Mouse (Mus musculus) forebrain, embryonic 11.5 days (tissue): ENCODE measurements around the gene Dph1. TPM values are rescaled to one million over a fixed set of nuclear protein-coding genes. Genes with fewer than 3 reads are reported as not detected.
A peak's percentile ranks its signal among the peaks of the same experiment; 100 is the strongest.
"Not testable (repeated sequence)": the region's sequence is repeated elsewhere in the genome, so short reads cannot be mapped to it uniquely, and the experiment has no call there.

Experiments
- ATAC-seq: fragments of 200-750 bp; cut with Nextera tagmentation; replicated peaks from 2 replicates; pipeline ENCODE4 v1.8.0; 2017; ENCODE audit warnings: moderate TSS enrichment; ENCODE audit not compliant: low FRiP score
- DNase-seq: peaks from one replicate; pipeline ENCODE4 v3.0.0-alpha.2; 2017; ENCODE audit warnings: low spot score
- H3K27ac ChIP-seq: fragments of 300-500 bp; sonication (generic); 2 replicates; pipeline ENCODE4 v1.5.1; 2014; ENCODE audit warnings: low read depth, low read length
- H3K27me3 ChIP-seq: fragments of 300-500 bp; sonication (generic); 2 replicates; pipeline ENCODE4 v1.6.1; 2014; ENCODE audit warnings: mild to moderate bottlenecking, low read length, mixed read lengths; ENCODE audit not compliant: control insufficient read depth, insufficient read depth
- H3K36me3 ChIP-seq: fragments of 300-500 bp; sonication (generic); 2 replicates; pipeline ENCODE4 v1.6.1; 2014; ENCODE audit warnings: mild to moderate bottlenecking, low read length, moderate library complexity, mixed read lengths; ENCODE audit not compliant: control insufficient read depth, insufficient read depth
- H3K4me1 ChIP-seq: fragments of 300-500 bp; sonication (generic); replicated peaks from 2 replicates; pipeline ENCODE4 v1.6.1; 2014; ENCODE audit warnings: low read length, mixed read lengths; ENCODE audit not compliant: control insufficient read depth, insufficient read depth
- H3K4me2 ChIP-seq: fragments of 300-500 bp; sonication (generic); 2 replicates; pipeline ENCODE4 v1.6.1; 2014; ENCODE audit warnings: low read depth, mild to moderate bottlenecking, low read length, moderate library complexity, mixed read lengths; ENCODE audit not compliant: severe bottlenecking
- H3K4me3 ChIP-seq: fragments of 300-500 bp; sonication (generic); 2 replicates; pipeline ENCODE4 v1.5.1; 2014; ENCODE audit warnings: low read depth, low read length
- H3K9ac ChIP-seq: fragments of 300-500 bp; sonication (generic); 2 replicates; pipeline ENCODE4 v1.6.1; 2014; ENCODE audit warnings: low read length
- H3K9me3 ChIP-seq: fragments of 300-500 bp; sonication (generic); 2 replicates; pipeline ENCODE4 v1.6.1; 2016; ENCODE audit warnings: low read length, mixed read lengths; ENCODE audit not compliant: control insufficient read depth
- WGBS: fragments of 180-500 bp; shearing (Covaris S2); extraction: QIAGEN DNeasy Blood & Tissue Kit; methylation state at CpG from one replicate; pipeline ENCODE4 v1.1.7; 2014; 5-methylcytosine and 5-hydroxymethylcytosine counted together
- polyA plus RNA-seq: library from polyadenylated mRNA; unstranded; fragments of >200 nt; fragmentation: Nextera tagmentation; extraction: Ambion mirVana; gene quantifications from 2 replicates; pipeline ENCODE4 v1.2.1, GENCODE M21; 2014

Dph1 gene
- polyA plus RNA-seq, 1 experiment from 2014 or later, result 21.8 TPM

GRCm38 (mm10) chr11:75190371-75190724 is 693 bp downstream of the Dph1 start:
- H3K27ac ChIP-seq, result no peak overlapping the region
- DNase-seq, result peak; percentile 91
- H3K4me3 ChIP-seq, result peak overlapping the region; percentile 54
- WGBS, result under 1% methylated on average over 24 of the region's 24 CpGs
- peak; percentile 83 for ATAC-seq
- no peaks in the 10 kb centered on the region for H3K36me3 ChIP-seq
- peaks cover 31% of the 10 kb centered on the region for H3K4me1 ChIP-seq
- no peaks in the 10 kb centered on the region for H3K9me3 ChIP-seq
- H3K9ac ChIP-seq, result peak overlapping the region; percentile 39
- H3K27me3 ChIP-seq, result peaks cover 35% of the 10 kb centered on the region
- peak overlapping the region; percentile 75 for H3K4me2 ChIP-seq

- no peak overlapping the region for H3K27ac ChIP-seq
- no peaks in the 10 kb centered on the region for H3K9me3 ChIP-seq
- under 1% methylated on average over 22 of the region's 22 CpGs for WGBS
- peaks cover 26% of the 10 kb centered on the region for H3K4me1 ChIP-seq
- H3K4me2 ChIP-seq, result peak overlapping the region; percentile 75
- H3K36me3 ChIP-seq, result no peaks in the 10 kb centered on the region
- ATAC-seq, result no peak; the same call in 1 of the 2 replicates
- H3K27me3 ChIP-seq, result peaks cover 30% of the 10 kb centered on the region
- peak overlapping the region; percentile 39 for H3K9ac ChIP-seq
- H3K4me3 ChIP-seq, result peak overlapping the region; percentile 54
- no peak for DNase-seq
These were observed 1.2 kb downstream of the Dph1 start for GRCm38 (mm10) chr11:75189713-75190370.

GRCm38 (mm10) chr11:75184986-75185385 is 6.1 kb downstream of the Dph1 start:
- 58% methylated on average over 2 of the region's 2 CpGs for WGBS

GRCm38 (mm10) chr11:75184573-75184972 is 6.5 kb downstream of the Dph1 start:
- no peak overlapping the region for H3K4me3 ChIP-seq
- no peak for ATAC-seq
- H3K4me2 ChIP-seq, result no peak overlapping the region
- DNase-seq, result no peak
- H3K36me3 ChIP-seq, result no peaks in the 10 kb centered on the region
- WGBS, result 84% methylated on average over 5 of the region's 5 CpGs
- H3K9me3 ChIP-seq, result no peaks in the 10 kb centered on the region
- no peak overlapping the region for H3K9ac ChIP-seq
- no peak overlapping the region for H3K27ac ChIP-seq
- H3K27me3 ChIP-seq, result no peaks in the 10 kb centered on the region
- peaks cover 4% of the 10 kb centered on the region for H3K4me1 ChIP-seq

More at GRCm38 (mm10) chr11:75184986-75185385, 6.1 kb downstream of the Dph1 start:
- Histone ChIP-seq H3K4me3 (no peak overlapping the region), H3K9me3 (no peaks in the 10 kb centered on the region), H3K9ac (no peak overlapping the region), H3K27me3 (no peaks in the 10 kb centered on the region), H3K4me2 (no peak overlapping the region), H3K36me3 (no peaks in the 10 kb centered on the region), H3K27ac (no peak overlapping the region), H3K4me1 (peaks cover 6% of the 10 kb centered on the region)
- DNase-seq, result no peak
- no peak for ATAC-seq

GRCm38 (mm10) chr11:75183917-75184570 is 7.0 kb downstream of the Dph1 start:
- Histone ChIP-seq H3K9ac (no peak overlapping the region), H3K4me2 (no peak overlapping the region), H3K27me3 (no peaks in the 10 kb centered on the region), H3K36me3 (no peaks in the 10 kb centered on the region), H3K9me3 (no peaks in the 10 kb centered on the region), H3K27ac (no peak overlapping the region), H3K4me1 (no peaks in the 10 kb centered on the region), H3K4me3 (no peak overlapping the region)
- 83% methylated on average over 2 of the region's 2 CpGs for WGBS
- no peak for DNase-seq
- no peak for ATAC-seq

GRCm38 (mm10) chr11:75178672-75179208 is 12.3 kb downstream of the Dph1 start, which contains the start of gene Ovca2:
TSS of gene Ovca2 (minus strand) at chr11:75178835.
- Histone ChIP-seq H3K27me3 (no peaks in the 10 kb centered on the region), H3K27ac (peak within 1 kb of the TSS; percentile 14; the same call in 1 of the 2 replicates), H3K9ac (peak within 1 kb of the TSS; percentile 85), H3K4me3 (peak within 1 kb of the TSS; percentile 82), H3K4me1 (peaks cover 9% of the 10 kb centered on the region), H3K9me3 (no peaks in the 10 kb centered on the region), H3K36me3 (no peaks in the 10 kb centered on the region; the same call in 1 of the 2 replicates), H3K4me2 (peak within 1 kb of the TSS; percentile 92)
- DNase-seq (peak; percentile 95), ATAC-seq (peak; percentile 96)
- WGBS, result 1% methylated on average over 33 of the region's 33 CpGs

- 57% methylated on average over 12 of the region's 12 CpGs for WGBS
- Histone ChIP-seq H3K36me3 (no peaks in the 10 kb centered on the region; the same call in 1 of the 2 replicates), H3K9me3 (no peaks in the 10 kb centered on the region), H3K27ac (peak overlapping the region; percentile 14; the same call in 1 of the 2 replicates), H3K4me2 (peak overlapping the region; percentile 92), H3K4me3 (peak overlapping the region; percentile 82), H3K4me1 (peaks cover 9% of the 10 kb centered on the region), H3K9ac (peak overlapping the region; percentile 85), H3K27me3 (peaks cover 4% of the 10 kb centered on the region)
- ATAC-seq (no peak), DNase-seq (no peak)
These were observed 13.0 kb downstream of the Dph1 start for GRCm38 (mm10) chr11:75178011-75178410.

GRCm38 (mm10) chr11:75174574-75174973 is 16.5 kb downstream of the Dph1 start:
- Histone ChIP-seq H3K4me1 (peaks cover 26% of the 10 kb centered on the region), H3K27me3 (peaks cover 39% of the 10 kb centered on the region)
- not testable (repeated sequence) for H3K36me3 ChIP-seq, H3K4me3 ChIP-seq, H3K9me3 ChIP-seq, H3K9ac ChIP-seq, H3K27ac ChIP-seq, ATAC-seq, H3K4me2 ChIP-seq, DNase-seq
- WGBS, result 69% methylated on average over 6 of the region's 6 CpGs
